Mouse (Mus musculus) liver, embryonic 12.5 days (tissue): Measurements from ENCODE around the gene Arhgef26. TPM values are rescaled to one million over a fixed set of nuclear protein-coding genes. Genes with fewer than 3 reads are reported as not detected.

Source experiments
- ATAC-seq: fragments of 200-750 bp; cut with Nextera tagmentation; 2 replicates; pipeline ENCODE4 v1.8.0; 2017; ENCODE audit warnings: moderate number of reproducible peaks, mild to moderate bottlenecking, moderate library complexity
- H3K27ac ChIP-seq: fragments of 300-500 bp; sonication (generic); 2 replicates; pipeline ENCODE4 v1.5.1; 2016; ENCODE audit warnings: mild to moderate bottlenecking
- H3K27me3 ChIP-seq: fragments of 300-500 bp; sonication (generic); replicated peaks from 2 replicates; pipeline ENCODE4 v1.6.1; 2016; ENCODE audit warnings: mild to moderate bottlenecking, moderate library complexity
- H3K36me3 ChIP-seq: fragments of 300-500 bp; sonication (generic); 2 replicates; pipeline ENCODE4 v1.6.1; 2016; ENCODE audit warnings: mild to moderate bottlenecking, moderate library complexity
- H3K4me1 ChIP-seq: fragments of 300-500 bp; sonication (generic); 2 replicates; pipeline ENCODE4 v1.6.1; 2016
- H3K4me2 ChIP-seq: fragments of 300-500 bp; sonication (generic); 2 replicates; pipeline ENCODE4 v1.6.1; 2016; ENCODE audit warnings: mild to moderate bottlenecking, moderate library complexity
- H3K4me3 ChIP-seq: fragments of 300-500 bp; sonication (generic); 2 replicates; pipeline ENCODE4 v1.5.1; 2016; ENCODE audit warnings: mild to moderate bottlenecking, moderate library complexity
- H3K9ac ChIP-seq: fragments of 300-500 bp; sonication (generic); 2 replicates; pipeline ENCODE4 v1.6.1; 2016; ENCODE audit warnings: mild to moderate bottlenecking, moderate library complexity
- H3K9me3 ChIP-seq: fragments of 300-500 bp; sonication (generic); replicated peaks from 2 replicates; pipeline ENCODE4 v1.6.1; 2016; ENCODE audit warnings: mild to moderate bottlenecking, moderate library complexity
- WGBS: fragments of 180-500 bp; shearing (Covaris S2); methylation state at CpG from one replicate; pipeline ENCODE4 v1.1.7; 2016; ENCODE audit not compliant: insufficient replicate concordance; 5-methylcytosine and 5-hydroxymethylcytosine counted together
- polyA plus RNA-seq: library from polyadenylated mRNA; unstranded; fragments of >200 nt; fragmentation: Nextera tagmentation; extraction: Ambion mirVana; gene quantifications from 2 replicates; pipeline ENCODE4 v1.2.1, GENCODE M21; 2016

Arhgef26 gene
- polyA plus RNA-seq = 0.77 and 0.79 TPM in 2 replicates

- H3K4me2 ChIP-seq = peak within 1 kb of the TSS; percentile 74
- no peaks in the 10 kb centered on the region for H3K36me3 ChIP-seq
- H3K9ac ChIP-seq = no peak within 1 kb of the TSS
- no peak for ATAC-seq
- no peak within 1 kb of the TSS for H3K27ac ChIP-seq
- H3K9me3 ChIP-seq = no peaks in the 10 kb centered on the region
- peaks cover 52% of the 10 kb centered on the region for H3K27me3 ChIP-seq
- H3K4me1 ChIP-seq = 0 out of 2 replicates have a peak, but pooled peaks cover 4% of the 10 kb centered on the region
- 67% methylated on average over 3 of the region's 3 CpGs for WGBS
- H3K4me3 ChIP-seq = peak within 1 kb of the TSS; percentile 58
Measured at GRCm38 (mm10) chr3:62338044-62338443, at the start of gene Arhgef26. Arhgef26 (plus strand) TSS chr3:62338344.

- no peak for ATAC-seq
- no peaks in the 10 kb centered on the region for H3K9me3 ChIP-seq
- WGBS = 74% methylated on average over 3 of the region's 3 CpGs
- H3K4me2 ChIP-seq = no peak overlapping the region
- H3K27ac ChIP-seq = no peak overlapping the region
- H3K36me3 ChIP-seq = no peaks in the 10 kb centered on the region
- H3K9ac ChIP-seq = no peak overlapping the region
- H3K27me3 ChIP-seq = no peaks in the 10 kb centered on the region
- H3K4me3 ChIP-seq = no peak overlapping the region
- H3K4me1 ChIP-seq = no peaks in the 10 kb centered on the region
Measured at GRCm38 (mm10) chr3:62310493-62310892, 27.7 kb upstream of the Arhgef26 start.

GRCm38 (mm10) chr3:62311224-62311623 lies 26.9 kb upstream of the Arhgef26 start:
- 75% methylated on average over 5 of the region's 5 CpGs for WGBS
- ATAC-seq = no peak
- H3K4me2 ChIP-seq = no peak overlapping the region

DNA sequence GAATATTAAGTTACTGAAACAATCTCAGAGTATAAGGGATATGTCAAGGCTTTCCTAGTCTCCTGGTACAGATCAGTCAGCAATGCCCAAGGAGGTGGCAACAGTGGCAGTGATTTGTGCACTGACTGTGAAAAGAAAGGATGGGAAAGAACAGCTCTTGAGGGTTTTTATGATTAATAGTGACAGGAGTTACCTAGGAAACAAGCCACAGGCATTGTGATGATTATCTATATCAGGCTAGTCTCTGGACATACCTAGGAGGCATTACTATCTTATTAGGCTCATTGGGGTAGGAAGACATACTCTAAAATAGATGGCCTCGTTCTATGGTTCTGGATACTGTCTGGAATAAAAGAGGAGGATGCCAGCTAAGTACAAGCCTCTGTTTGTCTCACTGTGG lies 13.4 kb upstream of the Arhgef26 start:
- H3K4me3 ChIP-seq = no peak overlapping the region
- H3K9ac ChIP-seq = no peak overlapping the region
- H3K4me1 ChIP-seq = no peaks in the 10 kb centered on the region
- no peaks in the 10 kb centered on the region for H3K36me3 ChIP-seq
- H3K4me2 ChIP-seq = no peak overlapping the region
- no peak overlapping the region for H3K27ac ChIP-seq
- no peaks in the 10 kb centered on the region for H3K9me3 ChIP-seq
- no peak for ATAC-seq
- WGBS = 57% methylated on average over 1 of the region's 1 CpGs
- H3K27me3 ChIP-seq = no peaks in the 10 kb centered on the region

More at GRCm38 (mm10) chr3:62311224-62311623, 26.9 kb upstream of the Arhgef26 start:
- Histone ChIP-seq H3K9me3 (no peaks in the 10 kb centered on the region), H3K36me3 (no peaks in the 10 kb centered on the region), H3K27ac (no peak overlapping the region), H3K4me1 (no peaks in the 10 kb centered on the region), H3K9ac (no peak overlapping the region), H3K4me3 (no peak overlapping the region), H3K27me3 (no peaks in the 10 kb centered on the region)

- Histone ChIP-seq H3K4me2 (no peak overlapping the region), H3K36me3 (no peaks in the 10 kb centered on the region), H3K9ac (no peak overlapping the region), H3K4me3 (no peak overlapping the region), H3K27ac (no peak overlapping the region), H3K4me1 (no peaks in the 10 kb centered on the region), H3K27me3 (no peaks in the 10 kb centered on the region), H3K9me3 (no peaks in the 10 kb centered on the region)
- WGBS = 51% methylated on average over 2 of the region's 2 CpGs
- ATAC-seq = no peak
Measured at GRCm38 (mm10) chr3:62327903-62328302, 10.2 kb upstream of the Arhgef26 start.

GRCm38 (mm10) chr3:62338461-62338853 lies 313 bp downstream of the Arhgef26 start:
- Histone ChIP-seq H3K36me3 (no peaks in the 10 kb centered on the region), H3K4me3 (peak overlapping the region; percentile 58), H3K27me3 (peaks cover 56% of the 10 kb centered on the region), H3K27ac (no peak overlapping the region), H3K9me3 (no peaks in the 10 kb centered on the region), H3K9ac (no peak overlapping the region), H3K4me2 (peak overlapping the region; percentile 74), H3K4me1 (0 out of 2 replicates have a peak, but pooled peaks cover 4% of the 10 kb centered on the region)
- ATAC-seq = 0 out of 2 replicates have a peak, but pooled peaks have one; percentile 10
- WGBS = 3% methylated on average over 17 of the region's 17 CpGs

DNA sequence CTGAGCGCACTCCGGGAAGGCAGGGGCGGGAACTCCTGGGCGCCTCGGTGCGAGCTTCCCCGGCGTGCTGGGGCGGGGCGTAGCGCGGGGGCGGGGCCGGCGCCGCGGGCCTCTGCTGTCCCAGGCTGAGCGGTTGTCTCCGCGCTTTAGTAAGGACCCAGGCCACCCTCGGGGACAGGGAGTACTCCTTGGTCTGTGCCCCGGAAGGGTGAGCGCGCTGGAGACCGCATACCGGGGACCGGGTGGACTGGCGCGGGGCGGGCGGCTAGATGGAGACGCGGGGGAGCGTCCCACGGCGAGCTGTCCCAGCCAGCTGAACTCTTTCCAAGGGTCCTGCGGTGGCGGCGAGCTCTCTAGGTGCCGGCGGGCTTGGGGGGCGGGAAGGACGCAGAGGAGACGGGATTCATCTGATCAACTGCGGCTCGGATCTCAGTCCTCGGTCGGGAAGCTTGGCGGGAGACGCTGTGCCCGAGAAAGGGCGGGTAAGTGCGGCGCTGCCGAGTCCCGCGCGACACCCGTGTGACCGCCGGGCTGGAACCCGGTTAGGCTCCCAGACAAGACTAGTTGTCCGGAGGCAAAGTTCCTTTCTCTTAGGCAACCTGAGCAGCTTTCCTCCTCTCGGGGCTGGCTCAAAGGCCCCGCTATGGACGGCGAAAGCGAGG lies 841 bp downstream of the Arhgef26 start:
- 0% methylated on average over 57 of the region's 68 CpGs for WGBS
- H3K27ac ChIP-seq = no peak overlapping the region
- 0 out of 2 replicates have a peak, but pooled peaks cover 4% of the 10 kb centered on the region for H3K4me1 ChIP-seq
- H3K4me2 ChIP-seq = peak overlapping the region; percentile 74
- H3K27me3 ChIP-seq = peaks cover 56% of the 10 kb centered on the region
- H3K4me3 ChIP-seq = peak overlapping the region; percentile 58
- peak; percentile 82 for ATAC-seq
- H3K9me3 ChIP-seq = no peaks in the 10 kb centered on the region
- H3K36me3 ChIP-seq = no peaks in the 10 kb centered on the region
- 0 out of 2 replicates have a peak overlapping the region, but pooled peaks have one; percentile 7 for H3K9ac ChIP-seq

DNA sequence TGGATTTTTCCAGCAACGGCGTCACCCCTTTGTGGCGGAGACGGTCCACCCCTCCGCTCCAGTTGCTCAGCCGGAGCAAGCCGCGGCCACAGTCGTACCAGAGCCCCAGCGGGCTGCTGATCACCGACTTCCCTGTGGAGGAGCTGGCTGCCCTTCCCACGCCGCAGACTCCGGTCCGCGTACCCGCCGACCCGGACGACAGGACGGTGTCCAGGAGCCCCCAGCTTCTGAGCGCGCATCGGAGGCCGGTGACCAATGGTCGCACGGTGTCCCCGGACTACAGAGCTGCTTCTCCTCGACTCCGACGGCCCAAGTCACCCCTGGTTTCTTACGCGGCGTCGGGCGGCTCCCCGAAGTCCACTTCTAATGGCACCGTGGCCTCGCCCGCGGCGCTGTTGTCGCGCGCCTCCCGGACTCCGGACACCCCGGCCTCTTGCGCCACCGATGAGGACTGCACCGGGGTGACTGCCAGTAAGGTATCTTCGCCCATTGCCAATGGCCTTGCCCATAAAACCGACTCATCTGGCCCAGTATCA lies 1.4 kb downstream of the Arhgef26 start:
- WGBS = 3% methylated on average over 53 of the region's 53 CpGs
- H3K27me3 ChIP-seq = peaks cover 56% of the 10 kb centered on the region
- H3K4me1 ChIP-seq = 0 out of 2 replicates have a peak, but pooled peaks cover 4% of the 10 kb centered on the region
- no peaks in the 10 kb centered on the region for H3K9me3 ChIP-seq
- H3K4me3 ChIP-seq = peak overlapping the region; percentile 58
- H3K36me3 ChIP-seq = no peaks in the 10 kb centered on the region
- peak; percentile 32 for ATAC-seq
- no peak overlapping the region for H3K27ac ChIP-seq
- peak overlapping the region; percentile 7; the same call in 1 of the 2 replicates for H3K9ac ChIP-seq
- peak overlapping the region; percentile 74 for H3K4me2 ChIP-seq

GRCm38 (mm10) chr3:62340154-62340760 lies 2.1 kb downstream of the Arhgef26 start:
- Histone ChIP-seq H3K9me3 (no peaks in the 10 kb centered on the region), H3K4me1 (0 out of 2 replicates have a peak, but pooled peaks cover 4% of the 10 kb centered on the region), H3K27me3 (peaks cover 56% of the 10 kb centered on the region), H3K4me2 (peak overlapping the region; percentile 74), H3K27ac (no peak overlapping the region), H3K9ac (no peak overlapping the region), H3K4me3 (peak overlapping the region; percentile 58; the same call in 1 of the 2 replicates), H3K36me3 (no peaks in the 10 kb centered on the region)
- WGBS = 9% methylated on average over 16 of the region's 16 CpGs
- ATAC-seq = no peak

DNA sequence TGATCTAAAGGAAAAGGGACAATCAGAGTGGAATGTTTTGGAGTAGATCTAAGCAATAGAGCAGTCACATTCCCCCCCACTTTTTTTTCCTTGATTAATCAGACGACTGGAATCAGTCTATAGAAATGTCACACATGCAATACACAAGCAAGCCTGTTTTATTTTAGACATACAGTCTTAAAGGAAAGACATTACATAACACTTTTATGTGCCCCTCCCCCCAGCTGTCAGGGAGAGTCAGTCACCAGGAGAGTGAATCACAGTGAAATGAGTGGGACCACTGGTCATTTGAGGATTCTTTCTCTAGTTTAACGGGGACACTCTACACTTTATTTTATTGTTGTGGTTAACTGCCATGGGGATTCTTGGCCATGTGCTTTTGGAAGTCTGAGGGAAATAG lies 2.7 kb downstream of the Arhgef26 start:
- Histone ChIP-seq H3K4me1 (0 out of 2 replicates have a peak, but pooled peaks cover 4% of the 10 kb centered on the region), H3K9me3 (no peaks in the 10 kb centered on the region), H3K4me2 (no peak overlapping the region), H3K36me3 (no peaks in the 10 kb centered on the region), H3K27ac (no peak overlapping the region), H3K9ac (no peak overlapping the region), H3K27me3 (peaks cover 54% of the 10 kb centered on the region), H3K4me3 (no peak overlapping the region)
- ATAC-seq = no peak
- WGBS = 26% methylated on average over 2 of the region's 2 CpGs

DNA sequence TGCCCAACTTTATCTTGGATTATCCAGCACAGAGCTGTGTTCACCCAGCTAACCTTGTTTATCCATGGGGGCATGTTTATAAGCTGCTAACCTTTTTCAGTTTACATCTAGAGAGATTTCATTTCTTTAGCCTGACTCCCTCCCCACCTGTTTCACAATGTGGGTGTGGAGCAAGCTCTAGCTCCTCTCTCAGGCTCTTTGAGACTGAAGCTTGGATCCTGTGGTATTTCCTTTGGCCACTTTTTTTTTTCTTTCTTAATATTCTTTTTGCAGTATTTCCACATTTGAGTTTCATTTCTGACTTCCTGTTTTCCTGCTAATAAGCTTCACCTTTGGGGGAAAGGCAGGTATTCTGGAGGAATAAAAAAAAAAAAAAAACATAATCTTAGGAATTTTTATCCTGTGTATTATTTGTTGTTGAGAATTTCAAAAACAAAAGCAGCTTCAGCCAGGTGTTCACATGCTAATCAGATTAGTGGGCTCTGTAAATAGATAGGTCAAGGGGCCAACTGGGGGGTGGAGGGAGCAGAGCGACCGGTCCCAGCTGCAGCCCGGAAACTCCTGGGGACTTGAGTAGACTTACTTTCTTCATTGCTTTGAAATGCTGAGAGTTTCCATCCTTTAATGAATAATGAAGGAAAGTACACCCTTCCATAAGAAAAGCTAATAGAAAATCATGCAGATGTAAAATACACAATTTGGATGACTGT lies 3.5 kb downstream of the Arhgef26 start:
- no peak overlapping the region for H3K27ac ChIP-seq
- 0 out of 2 replicates have a peak, but pooled peaks cover 4% of the 10 kb centered on the region for H3K4me1 ChIP-seq
- H3K9ac ChIP-seq = no peak overlapping the region
- no peak overlapping the region for H3K4me3 ChIP-seq
- H3K4me2 ChIP-seq = no peak overlapping the region
- no peaks in the 10 kb centered on the region for H3K9me3 ChIP-seq
- peaks cover 54% of the 10 kb centered on the region for H3K27me3 ChIP-seq
- no peaks in the 10 kb centered on the region for H3K36me3 ChIP-seq
- 39% methylated on average over 3 of the region's 3 CpGs for WGBS
- ATAC-seq = no peak
